Mouse (Mus musculus) kidney, postnatal 0 days (tissue): ENCODE measurements at regions not wholly inside any gene's neighbourhood (a gene's known extent, or its start where the extent isn't known, plus 50 kb on each side); places are given as distances from the start of the nearest gene placed in this dataset.
A peak's percentile ranks its signal among the peaks of the same experiment; 100 is the strongest.

Source experiments
- ATAC-seq: fragments of 200-750 bp; cut with Nextera tagmentation; replicated peaks from 2 replicates; pipeline ENCODE4 v1.8.0; 2017; ENCODE audit warnings: low read depth, moderate number of reproducible peaks, moderate TSS enrichment, moderate library complexity; ENCODE audit not compliant: low FRiP score
- DNase-seq: peaks from one replicate; pipeline ENCODE4 v3.0.0-alpha.2; 2016; ENCODE audit warnings: low spot score
- H3K27ac ChIP-seq: fragments of 300-500 bp; sonication (generic); 2 replicates; pipeline ENCODE4 v1.5.1; 2014; ENCODE audit warnings: mild to moderate bottlenecking
- H3K27me3 ChIP-seq: fragments of 300-500 bp; sonication (generic); 2 replicates; pipeline ENCODE4 v1.6.1; 2014; ENCODE audit warnings: low read length, mixed read lengths; ENCODE audit not compliant: insufficient read depth
- H3K36me3 ChIP-seq: fragments of 300-500 bp; sonication (generic); 2 replicates; pipeline ENCODE4 v1.6.1; 2014; ENCODE audit warnings: low read length, mixed read lengths; ENCODE audit not compliant: insufficient read depth
- H3K4me1 ChIP-seq: fragments of 300-500 bp; sonication (generic); replicated peaks from 2 replicates; pipeline ENCODE4 v1.6.1; 2014; ENCODE audit warnings: antibody characterized with exemption, low read length, mixed read lengths; ENCODE audit not compliant: insufficient read depth
- H3K4me2 ChIP-seq: fragments of 300-500 bp; sonication (generic); 2 replicates; pipeline ENCODE4 v1.6.1; 2014; ENCODE audit warnings: mild to moderate bottlenecking, low read length, moderate library complexity, mixed read lengths
- H3K4me3 ChIP-seq: fragments of 300-500 bp; sonication (generic); replicated peaks from 2 replicates; pipeline ENCODE4 v1.5.1; 2014; ENCODE audit warnings: low read depth, low read length
- H3K9ac ChIP-seq: fragments of 300-500 bp; sonication (generic); 2 replicates; pipeline ENCODE4 v1.6.1; 2014; ENCODE audit warnings: low read depth, low read length
- H3K9me3 ChIP-seq: fragments of 300-500 bp; sonication (generic); replicated peaks from 2 replicates; pipeline ENCODE4 v1.6.1; 2016; ENCODE audit warnings: low read length, inconsistent platforms, mixed read lengths
- CTCF ChIP-seq: IDR thresholded peaks from 2 replicates; pipeline ENCODE4 v1.5.1; 2016; ENCODE audit warnings: antibody characterized with exemption, low read depth, mild to moderate bottlenecking, moderate library complexity
- WGBS: fragments of 180-500 bp; shearing (Covaris S2); extraction: QIAGEN DNeasy Blood & Tissue Kit; methylation state at CpG from one replicate; pipeline ENCODE4 v1.1.7; 2014; 5-methylcytosine and 5-hydroxymethylcytosine counted together

DNA sequence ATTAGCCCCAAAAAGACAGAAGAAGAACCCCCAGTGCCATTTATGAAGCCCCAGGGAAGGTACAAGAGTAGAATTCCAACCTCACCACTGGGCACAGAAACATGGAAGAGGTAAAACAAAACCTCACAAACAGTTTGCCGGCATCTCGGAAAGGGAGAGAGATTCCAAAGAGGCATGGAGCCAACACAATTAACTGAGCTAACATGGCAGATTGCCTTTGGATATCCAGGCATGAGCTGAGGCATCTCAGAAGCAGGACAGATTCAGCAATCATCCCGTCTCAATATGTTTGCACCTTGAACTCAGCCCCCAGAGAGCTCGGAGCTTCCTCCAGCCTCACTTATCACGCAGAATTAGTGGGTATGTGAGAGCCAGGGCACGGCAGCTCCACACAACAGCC lies 78.3 kb downstream of the Olig3 start:
- no peaks in the 10 kb centered on the region for H3K27me3 ChIP-seq
- H3K4me3 ChIP-seq, result no peak overlapping the region
- no peak overlapping the region for H3K9ac ChIP-seq
- ATAC-seq (no peak), DNase-seq (no peak)
- 50% methylated on average over 6 of the region's 6 CpGs for WGBS
- no peak overlapping the region for H3K4me2 ChIP-seq
- no peak for TF ChIP-seq CTCF
- H3K4me1 ChIP-seq, result no peaks in the 10 kb centered on the region
- no peak overlapping the region for H3K27ac ChIP-seq
- no peaks in the 10 kb centered on the region for H3K36me3 ChIP-seq
- H3K9me3 ChIP-seq, result no peaks in the 10 kb centered on the region

DNA sequence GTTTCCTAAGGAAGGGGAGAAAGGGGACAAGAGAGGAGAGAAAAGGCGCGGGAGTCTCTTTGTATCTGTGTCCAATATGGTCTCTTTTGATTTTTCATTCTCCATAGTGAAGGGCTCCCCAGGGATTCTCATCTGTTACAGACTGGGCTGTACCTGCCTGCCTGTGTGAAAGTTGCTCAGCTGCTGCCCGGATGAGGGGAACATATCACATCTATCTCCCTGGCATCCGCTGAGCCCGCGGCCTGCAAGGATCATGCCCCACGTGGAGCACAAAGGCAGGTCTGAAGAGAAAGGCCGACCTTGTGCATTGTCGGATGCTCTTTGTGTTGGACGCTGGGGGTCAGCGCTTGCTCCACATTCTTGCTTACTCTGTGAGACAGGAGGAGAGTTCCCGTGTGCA lies 85.5 kb downstream of the Olig3 start:
- H3K4me1 ChIP-seq, result no peaks in the 10 kb centered on the region
- no peak for TF ChIP-seq CTCF
- DNase-seq, result no peak
- no peak overlapping the region for H3K27ac ChIP-seq
- no peak overlapping the region for H3K4me3 ChIP-seq
- no peaks in the 10 kb centered on the region for H3K27me3 ChIP-seq
- H3K9ac ChIP-seq, result no peak overlapping the region
- 0 out of 2 replicates have a peak, but pooled peaks have one; percentile 40 for ATAC-seq
- no peaks in the 10 kb centered on the region for H3K9me3 ChIP-seq
- H3K4me2 ChIP-seq, result no peak overlapping the region
- no peaks in the 10 kb centered on the region for H3K36me3 ChIP-seq
- WGBS, result 56% methylated on average over 12 of the region's 12 CpGs

DNA sequence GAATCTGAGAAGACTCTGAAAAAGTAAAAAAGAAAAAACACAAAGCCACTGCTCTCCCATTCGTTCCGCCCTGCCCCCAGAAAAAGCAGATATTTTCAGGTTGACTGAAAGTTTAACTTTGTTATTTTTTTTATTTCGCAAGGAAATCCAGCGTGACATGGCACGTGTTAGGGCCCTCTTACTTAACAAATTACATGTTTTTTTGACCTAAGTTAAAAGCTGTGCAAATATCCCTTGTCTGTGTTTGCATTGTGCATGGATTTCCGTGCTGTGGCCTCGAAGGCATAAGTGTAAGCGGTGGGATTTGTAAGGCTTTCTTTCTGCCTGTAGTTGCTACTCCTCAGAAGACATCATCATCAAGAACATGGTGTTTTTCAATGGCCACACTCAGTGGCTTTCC lies 87.2 kb downstream of the Olig3 start:
- Histone ChIP-seq H3K4me1 (no peaks in the 10 kb centered on the region), H3K4me2 (no peak overlapping the region; the same call in 1 of the 2 replicates), H3K9ac (no peak overlapping the region), H3K9me3 (no peaks in the 10 kb centered on the region), H3K4me3 (no peak overlapping the region), H3K36me3 (no peaks in the 10 kb centered on the region), H3K27ac (no peak overlapping the region), H3K27me3 (no peaks in the 10 kb centered on the region)
- DNase-seq (peak; percentile 10), ATAC-seq (no peak)
- no peak for TF ChIP-seq CTCF
- WGBS, result 18% methylated on average over 8 of the region's 8 CpGs

DNA sequence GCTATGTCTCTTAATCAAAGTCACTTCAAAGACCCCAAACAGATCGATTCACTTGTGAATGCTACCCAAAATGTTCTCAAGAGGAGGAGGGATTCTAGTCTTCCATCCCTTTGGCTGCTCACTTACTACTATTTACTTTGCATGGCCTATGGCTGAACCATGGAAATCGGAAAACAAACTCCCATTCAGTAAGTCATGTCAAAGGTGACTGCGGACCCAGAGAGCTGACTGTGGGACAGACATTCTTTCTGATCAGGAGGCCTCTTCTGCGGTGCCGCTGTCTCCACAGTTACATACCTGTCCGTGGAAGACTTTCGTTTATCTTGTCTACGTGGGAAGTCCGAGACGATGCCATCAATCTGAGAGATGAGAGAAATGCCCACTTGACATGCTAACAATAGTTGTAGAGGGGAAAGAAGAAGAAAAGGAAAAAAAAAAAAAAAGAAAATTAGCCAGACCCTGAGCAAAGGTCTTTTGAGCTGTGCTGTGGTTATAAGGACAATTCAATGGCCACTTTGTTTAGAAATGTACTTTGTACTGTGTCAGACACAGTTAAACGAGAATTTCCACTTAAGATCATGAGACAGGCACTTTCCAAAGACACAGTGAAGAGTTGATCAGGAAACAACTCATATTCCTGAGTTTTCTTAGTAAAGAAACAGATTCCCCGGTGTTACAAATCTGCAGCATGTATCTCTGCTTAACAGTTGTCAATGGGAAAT lies 92.7 kb downstream of the Olig3 start:
- Histone ChIP-seq H3K36me3 (no peaks in the 10 kb centered on the region), H3K4me2 (no peak overlapping the region), H3K4me1 (no peaks in the 10 kb centered on the region), H3K4me3 (no peak overlapping the region), H3K9me3 (no peaks in the 10 kb centered on the region), H3K9ac (no peak overlapping the region), H3K27ac (no peak overlapping the region), H3K27me3 (no peaks in the 10 kb centered on the region)
- no peak for ATAC-seq
- DNase-seq, result no peak
- TF ChIP-seq CTCF, result no peak
- 49% methylated on average over 12 of the region's 12 CpGs for WGBS

DNA sequence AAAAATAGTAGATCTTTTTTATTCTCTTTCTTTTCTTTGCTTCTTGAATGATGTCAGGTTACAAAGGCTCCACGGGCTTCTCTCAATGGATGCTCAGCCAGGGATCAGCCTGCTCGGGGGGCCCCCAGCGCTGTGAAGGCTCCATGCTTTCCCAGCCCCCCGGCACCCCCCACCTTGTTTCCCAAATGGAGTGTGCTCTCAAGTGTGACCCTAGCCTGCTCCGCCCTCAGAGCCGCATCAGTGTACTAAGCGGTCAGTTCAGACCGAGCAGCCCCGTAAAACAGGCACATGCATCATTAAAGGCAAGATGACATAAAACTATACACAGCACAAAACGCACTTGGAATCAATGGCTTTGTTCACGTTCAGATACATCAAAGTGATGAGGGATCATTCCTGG lies 102.7 kb downstream of the Olig3 start:
- WGBS, result 42% methylated on average over 11 of the region's 11 CpGs
- H3K27me3 ChIP-seq, result no peaks in the 10 kb centered on the region
- ATAC-seq, result no peak
- H3K4me1 ChIP-seq, result no peaks in the 10 kb centered on the region
- peak overlapping the region; percentile 37; the same call in 1 of the 2 replicates for H3K4me2 ChIP-seq
- no peaks in the 10 kb centered on the region for H3K36me3 ChIP-seq
- H3K9ac ChIP-seq, result no peak overlapping the region
- H3K4me3 ChIP-seq, result no peak overlapping the region
- DNase-seq, result no peak
- TF ChIP-seq CTCF, result no peak
- no peaks in the 10 kb centered on the region for H3K9me3 ChIP-seq
- no peak overlapping the region for H3K27ac ChIP-seq

DNA sequence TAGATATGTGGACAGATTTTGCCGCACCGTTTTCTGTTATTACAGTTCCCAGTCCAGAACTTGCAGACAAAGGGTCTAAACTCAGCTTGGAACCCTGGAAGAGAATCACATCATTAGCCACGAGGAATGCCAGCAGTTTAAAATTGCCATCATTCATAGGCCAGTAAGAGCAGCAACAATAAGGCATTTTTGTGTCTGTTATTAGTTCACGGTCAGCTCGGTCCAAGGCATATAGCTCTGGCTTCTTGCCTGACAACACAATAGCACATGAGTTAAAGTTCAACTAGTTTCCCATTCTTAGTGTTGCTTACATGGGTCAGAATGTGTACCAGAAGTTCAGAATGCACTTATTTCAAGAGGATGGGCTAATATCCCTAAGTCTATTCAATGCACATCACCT lies 103.4 kb downstream of the Olig3 start:
- TF ChIP-seq CTCF, result no peak
- no peak overlapping the region for H3K4me3 ChIP-seq
- no peaks in the 10 kb centered on the region for H3K9me3 ChIP-seq
- no peak overlapping the region for H3K9ac ChIP-seq
- H3K36me3 ChIP-seq, result no peaks in the 10 kb centered on the region
- ATAC-seq (no peak), DNase-seq (no peak)
- WGBS, result 54% methylated on average over 5 of the region's 5 CpGs
- H3K27me3 ChIP-seq, result no peaks in the 10 kb centered on the region
- no peaks in the 10 kb centered on the region for H3K4me1 ChIP-seq
- H3K27ac ChIP-seq, result 0 out of 2 replicates have a peak overlapping the region, but pooled peaks have one; percentile 3
- no peak overlapping the region for H3K4me2 ChIP-seq

DNA sequence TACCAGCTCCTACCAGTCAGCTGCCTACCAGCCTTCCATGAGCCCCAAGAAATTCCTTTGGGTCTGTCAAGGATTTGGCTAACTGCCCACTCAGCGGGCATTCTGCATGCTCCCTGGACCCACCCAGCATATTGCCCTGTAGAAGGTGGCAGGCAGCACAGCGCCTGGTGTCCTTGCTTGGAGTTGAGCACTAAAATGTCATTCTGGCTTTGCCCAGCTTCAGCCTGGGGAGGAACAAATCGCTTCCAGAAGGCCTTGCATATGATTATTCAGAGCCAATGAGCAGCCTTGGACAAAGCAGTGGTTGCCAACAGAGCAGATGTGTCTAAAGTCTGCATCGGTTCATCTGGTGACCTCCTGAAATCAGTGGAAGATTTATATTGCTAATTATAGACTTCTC lies 103.8 kb downstream of the Olig3 start:
- no peaks in the 10 kb centered on the region for H3K9me3 ChIP-seq
- H3K36me3 ChIP-seq, result no peaks in the 10 kb centered on the region
- H3K9ac ChIP-seq, result no peak overlapping the region
- H3K4me2 ChIP-seq, result no peak overlapping the region
- no peak for TF ChIP-seq CTCF
- DNase-seq, result no peak
- no peaks in the 10 kb centered on the region for H3K27me3 ChIP-seq
- H3K4me1 ChIP-seq, result no peaks in the 10 kb centered on the region
- H3K27ac ChIP-seq, result 0 out of 2 replicates have a peak overlapping the region, but pooled peaks have one; percentile 3
- no peak for ATAC-seq
- no peak overlapping the region for H3K4me3 ChIP-seq
- WGBS, result 52% methylated on average over 4 of the region's 4 CpGs
